Mouse (Mus musculus): Measurements from ENCODE around the gene Olfr183. TPM values are rescaled to one million over a fixed set of nuclear protein-coding genes. Genes with fewer than 3 reads are reported as not detected.

Gene Olfr183
- polyA plus RNA-seq, 1 experiment from 2014 or later: not detected

Other genes starting within 250 kb of the Olfr183 start
- not detected in 2 replicates for gene Olfr172, start 232.2 kb upstream of the Olfr183 start, polyA plus RNA-seq (2015; fragmentation: Nextera tagmentation; extraction: Ambion mirVana)
- gene Olfr173, start 195.1 kb upstream of the Olfr183 start, polyA plus RNA-seq (2015; fragmentation: Nextera tagmentation; extraction: Ambion mirVana): not detected in 2 replicates
- gene Olfr175-ps1, start 168.6 kb upstream of the Olfr183 start, polyA plus RNA-seq (2015; fragmentation: Nextera tagmentation; extraction: Ambion mirVana): not detected in 2 replicates
- not detected in 2 replicates for gene Olfr177, start 120.6 kb upstream of the Olfr183 start, polyA plus RNA-seq (2015; fragmentation: Nextera tagmentation; extraction: Ambion mirVana)
- gene Olfr178, start 103.3 kb upstream of the Olfr183 start, polyA plus RNA-seq (2015; fragmentation: Nextera tagmentation; extraction: Ambion mirVana): not detected in 2 replicates
- gene Olfr181, start 66.6 kb upstream of the Olfr183 start, polyA plus RNA-seq (2015; fragmentation: Nextera tagmentation; extraction: Ambion mirVana): not detected in 2 replicates
- gene Olfr180, start 66.0 kb upstream of the Olfr183 start, polyA plus RNA-seq (2015; fragmentation: Nextera tagmentation; extraction: Ambion mirVana): not detected in 2 replicates
- gene Olfr186, start 34.9 kb downstream of the Olfr183 start, polyA plus RNA-seq (2015; fragmentation: Nextera tagmentation; extraction: Ambion mirVana): 0.21 TPM in 1 of 2 replicates, not detected in the other
- 0.24 TPM in 1 of 2 replicates, not detected in the other for gene Olfr187, start 44.4 kb downstream of the Olfr183 start, polyA plus RNA-seq (2015; fragmentation: Nextera tagmentation; extraction: Ambion mirVana)
- gene Olfr190, start 82.6 kb downstream of the Olfr183 start, polyA plus RNA-seq (2015; fragmentation: Nextera tagmentation; extraction: Ambion mirVana): not detected in 2 replicates
- not detected in 2 replicates for gene Olfr191, start 94.5 kb downstream of the Olfr183 start, polyA plus RNA-seq (2015; fragmentation: Nextera tagmentation; extraction: Ambion mirVana)
- not detected in 2 replicates for gene Olfr193, start 116.5 kb downstream of the Olfr183 start, polyA plus RNA-seq (2015; fragmentation: Nextera tagmentation; extraction: Ambion mirVana)
- not detected in 2 replicates for gene Olfr194, start 125.7 kb downstream of the Olfr183 start, polyA plus RNA-seq (2015; fragmentation: Nextera tagmentation; extraction: Ambion mirVana)
- not detected in 2 replicates for gene Olfr195, start 151.7 kb downstream of the Olfr183 start, polyA plus RNA-seq (2015; fragmentation: Nextera tagmentation; extraction: Ambion mirVana)
- not detected in 2 replicates for gene Olfr196, start 175.1 kb downstream of the Olfr183 start, polyA plus RNA-seq (2015; fragmentation: Nextera tagmentation; extraction: Ambion mirVana)
- not detected in 2 replicates for gene Olfr198, start 208.2 kb downstream of the Olfr183 start, polyA plus RNA-seq (2015; fragmentation: Nextera tagmentation; extraction: Ambion mirVana)
- not detected in 2 replicates for gene Olfr199, start 224.4 kb downstream of the Olfr183 start, polyA plus RNA-seq (2015; fragmentation: Nextera tagmentation; extraction: Ambion mirVana)

Data from stomach, embryonic 16.5 days (tissue).